Mouse (Mus musculus) MEL (cell line): ENCODE measurements at regions not wholly inside any gene's neighbourhood (a gene's known extent, or its start where the extent isn't known, plus 50 kb on each side); places are given as distances from the start of the nearest gene placed in this dataset.

ENCODE experiments used
- DNase-seq: peaks from one replicate; pipeline ENCODE4 v3.0.0; 2011; ENCODE audit warnings: low read depth, low spot score
- H3K27ac ChIP-seq: 2 replicates; pipeline ENCODE4 v1.5.1; 2012; ENCODE audit warnings: low read depth, mild to moderate bottlenecking, control low read depth, low read length, moderate library complexity; ENCODE audit not compliant: control insufficient read depth
- H3K27me3 ChIP-seq, 2 experiments: fragments of 150-350 bp in 1 of 2; sonication (generic) in 1 of 2; 2 replicates each; pipeline ENCODE4 v1.6.1; 2012; ENCODE audit warnings: low read length in 2 of 2, mild to moderate bottlenecking in 2 of 2, improper control_type of control experiment in 1 of 2, moderate library complexity in 1 of 2; ENCODE audit not compliant: insufficient read depth in 2 of 2, control insufficient read depth in 1 of 2
- H3K36me3 ChIP-seq, 2 experiments: 2 replicates each; pipeline ENCODE4 v1.6.1; 2012 to 2014; ENCODE audit warnings: low read length in 2 of 2, improper control_type of control experiment in 1 of 2, inconsistent platforms in 1 of 2, mild to moderate bottlenecking in 1 of 2; ENCODE audit not compliant: insufficient read depth in 2 of 2, control insufficient read depth in 1 of 2
- H3K4me1 ChIP-seq, 2 experiments: fragments of 150-350 bp in 1 of 2; sonication (generic) in 1 of 2; 2 replicates each; pipeline ENCODE4 v1.6.1; 2012; ENCODE audit warnings: low read length in 2 of 2, improper control_type of control experiment in 1 of 2, mild to moderate bottlenecking in 1 of 2; ENCODE audit not compliant: insufficient read depth in 2 of 2, control insufficient read depth in 1 of 2
- H3K4me3 ChIP-seq, 2 experiments: fragments of 150-350 bp in 1 of 2; sonication (generic) in 1 of 2; 2 replicates each; pipeline ENCODE4 v1.5.1; 2012; ENCODE audit warnings: low read depth in 2 of 2, low read length in 2 of 2, mild to moderate bottlenecking in 2 of 2, moderate library complexity in 2 of 2, control low read depth in 1 of 2, improper control_type of control experiment in 1 of 2; ENCODE audit not compliant: control insufficient read depth in 1 of 2, insufficient read depth in 1 of 2
- H3K79me2 ChIP-seq: 2 replicates; pipeline ENCODE4 v1.6.1; 2012; ENCODE audit warnings: mild to moderate bottlenecking, low read length, moderate library complexity; ENCODE audit not compliant: control insufficient read depth, poor library complexity, insufficient read depth
- H3K9ac ChIP-seq: 2 replicates; pipeline ENCODE4 v1.6.1; 2012; ENCODE audit warnings: low read depth, mild to moderate bottlenecking, control low read depth, low read length, moderate library complexity; ENCODE audit not compliant: control insufficient read depth, poor library complexity, severe bottlenecking
- H3K9me3 ChIP-seq: fragments of 150-350 bp; sonication (generic); replicated peaks from 2 replicates; pipeline ENCODE4 v1.6.1; 2012; ENCODE audit warnings: mild to moderate bottlenecking, low read length, improper control_type of control experiment, moderate library complexity; ENCODE audit not compliant: insufficient read depth
- CTCF ChIP-seq, 3 experiments: IDR thresholded peaks in 2 of 3; conservative IDR thresholded peaks in 1 of 3; 2 replicates each; pipeline ENCODE4 v1.5.1; 2011 to 2012; ENCODE audit warnings: low read length in 3 of 3, low read depth in 2 of 3, mild to moderate bottlenecking in 2 of 3, improper control_type of control experiment in 1 of 3, inconsistent platforms in 1 of 3, mixed read lengths in 1 of 3, moderate library complexity in 1 of 3; ENCODE audit not compliant: control insufficient read depth in 1 of 3, insufficient read depth in 1 of 3, poor library complexity in 1 of 3, severe bottlenecking in 1 of 3
- E2F4 ChIP-seq: IDR thresholded peaks from 2 replicates; pipeline ENCODE4 v1.6.1; 2011; ENCODE audit warnings: low read depth, low read length, improper control_type of control experiment, borderline replicate concordance
- GABPA ChIP-seq: IDR thresholded peaks from 2 replicates; pipeline ENCODE4 v1.6.1; 2012; ENCODE audit warnings: low read depth, mild to moderate bottlenecking, inconsistent platforms, low read length, improper control_type of control experiment, moderate library complexity
- HCFC1 ChIP-seq: IDR thresholded peaks from 2 replicates; pipeline ENCODE4 v1.6.1; 2012; ENCODE audit warnings: low read depth, mild to moderate bottlenecking, inconsistent platforms, low read length, improper control_type of control experiment, moderate library complexity
- JUND ChIP-seq: IDR thresholded peaks from 2 replicates; pipeline ENCODE4 v1.6.1; 2011; ENCODE audit warnings: low read depth, mild to moderate bottlenecking, improper control_type of control experiment, low read length
- KAT2A ChIP-seq: conservative IDR thresholded peaks from 2 replicates; pipeline ENCODE4 v1.6.1; 2012; ENCODE audit warnings: low read depth, low read length, improper control_type of control experiment, inconsistent platforms
- MAX ChIP-seq: IDR thresholded peaks from 2 replicates; pipeline ENCODE4 v1.6.1; 2011; ENCODE audit warnings: low read length, improper control_type of control experiment
- MXI1 ChIP-seq: IDR thresholded peaks from 2 replicates; pipeline ENCODE4 v1.6.1; 2011; ENCODE audit warnings: mild to moderate bottlenecking, low read depth, low read length, improper control_type of control experiment
- MYC ChIP-seq: IDR thresholded peaks from 2 replicates; pipeline ENCODE4 v1.6.1; 2011; ENCODE audit warnings: low read depth, mild to moderate bottlenecking, low read length, improper control_type of control experiment, moderate library complexity
- NELFE ChIP-seq: IDR thresholded peaks from 2 replicates; pipeline ENCODE4 v1.6.1; 2011; ENCODE audit warnings: low read depth, low read length, improper control_type of control experiment
- NRF1 ChIP-seq: IDR thresholded peaks from 2 replicates; pipeline ENCODE4 v1.6.1; 2014; ENCODE audit warnings: low read depth, mild to moderate bottlenecking, inconsistent platforms, low read length, improper control_type of control experiment, moderate library complexity; ENCODE audit not compliant: poor library complexity, insufficient read depth, severe bottlenecking
- POLR2AphosphoS2 ChIP-seq: IDR thresholded peaks from 2 replicates; pipeline ENCODE4 v1.6.1; 2011; ENCODE audit warnings: low read length, improper control_type of control experiment
- USF1 ChIP-seq: IDR thresholded peaks from 2 replicates; pipeline ENCODE4 v1.6.1; 2014; ENCODE audit warnings: low read depth, mild to moderate bottlenecking, inconsistent platforms, low read length, improper control_type of control experiment, moderate library complexity
- USF2 ChIP-seq, 2 experiments: IDR thresholded peaks; 2 replicates each; pipeline ENCODE4 v1.6.1; 2011 to 2012; ENCODE audit warnings: improper control_type of control experiment in 2 of 2, low read length in 2 of 2, borderline replicate concordance in 1 of 2, inconsistent platforms in 1 of 2, low read depth in 1 of 2, mild to moderate bottlenecking in 1 of 2; ENCODE audit not compliant: insufficient read depth in 1 of 2
- ZMIZ1 ChIP-seq: IDR thresholded peaks from 2 replicates; pipeline ENCODE4 v1.6.1; 2012; ENCODE audit warnings: low read depth, mild to moderate bottlenecking, inconsistent platforms, low read length, improper control_type of control experiment, moderate library complexity
- ZNF384 ChIP-seq: IDR thresholded peaks from 2 replicates; pipeline ENCODE4 v1.6.1; 2012; ENCODE audit warnings: low read depth, mild to moderate bottlenecking, inconsistent platforms, low read length, improper control_type of control experiment

DNA sequence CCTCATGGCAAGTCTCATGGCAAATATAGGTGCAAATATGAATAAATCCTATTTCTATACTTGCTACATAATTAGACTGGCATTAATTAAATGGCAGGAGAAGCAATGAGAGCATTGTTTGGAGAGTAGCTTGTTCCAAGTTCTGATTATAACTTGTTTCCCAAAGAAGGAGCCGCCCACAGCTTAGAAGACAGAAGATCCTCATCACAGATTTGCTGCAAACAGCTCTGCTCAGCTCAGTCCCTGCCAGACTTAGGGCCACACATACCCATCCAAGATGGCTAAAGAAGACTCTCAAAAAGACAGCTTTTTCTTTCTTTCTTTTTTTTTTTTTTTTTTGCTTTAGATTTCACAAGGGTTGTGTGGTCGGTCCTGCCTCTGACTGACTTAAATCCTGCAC is 377.4 kb upstream of the Mef2c start:
- H3K9me3 ChIP-seq = no peaks in the 10 kb centered on the region
- no peak for TF ChIP-seq MXI1
- TF ChIP-seq KAT2A = no peak
- no peak for TF ChIP-seq USF2 (IDR thresholded peaks at IDR 0.05; ENCODE audit: borderline replicate concordance in 1 of 2, insufficient read depth in 1 of 2, low read depth in 1 of 2, low read length in 2 of 2)
- no peak for TF ChIP-seq ZMIZ1
- TF ChIP-seq NRF1 = no peak
- no peak for TF ChIP-seq MAX
- no peak for TF ChIP-seq HCFC1
- no peak for TF ChIP-seq GABPA
- TF ChIP-seq MYC = no peak
- no peak for TF ChIP-seq CTCF (IDR thresholded peaks at IDR 0.05 in 2 of 3, conservative IDR thresholded peaks at IDR 0.05 in 1 of 3; ENCODE audit: control insufficient read depth in 1 of 3, insufficient read depth in 1 of 3, low read depth in 2 of 3, low read length in 3 of 3, poor library complexity in 1 of 3, severe bottlenecking in 1 of 3)
- no peak for TF ChIP-seq USF1
- peaks cover 0 to 4% of the 10 kb centered on the region in 2 experiments; a peak in 1 of 4 replicates for H3K4me1 ChIP-seq
- no peak for DNase-seq
- no peak overlapping the region for H3K27ac ChIP-seq
- no peaks in the 10 kb centered on the region for H3K79me2 ChIP-seq
- H3K4me3 ChIP-seq = no peak overlapping the region
- no peaks in the 10 kb centered on the region for H3K36me3 ChIP-seq
- H3K27me3 ChIP-seq = no peaks in the 10 kb centered on the region
- no peak overlapping the region for H3K9ac ChIP-seq

DNA sequence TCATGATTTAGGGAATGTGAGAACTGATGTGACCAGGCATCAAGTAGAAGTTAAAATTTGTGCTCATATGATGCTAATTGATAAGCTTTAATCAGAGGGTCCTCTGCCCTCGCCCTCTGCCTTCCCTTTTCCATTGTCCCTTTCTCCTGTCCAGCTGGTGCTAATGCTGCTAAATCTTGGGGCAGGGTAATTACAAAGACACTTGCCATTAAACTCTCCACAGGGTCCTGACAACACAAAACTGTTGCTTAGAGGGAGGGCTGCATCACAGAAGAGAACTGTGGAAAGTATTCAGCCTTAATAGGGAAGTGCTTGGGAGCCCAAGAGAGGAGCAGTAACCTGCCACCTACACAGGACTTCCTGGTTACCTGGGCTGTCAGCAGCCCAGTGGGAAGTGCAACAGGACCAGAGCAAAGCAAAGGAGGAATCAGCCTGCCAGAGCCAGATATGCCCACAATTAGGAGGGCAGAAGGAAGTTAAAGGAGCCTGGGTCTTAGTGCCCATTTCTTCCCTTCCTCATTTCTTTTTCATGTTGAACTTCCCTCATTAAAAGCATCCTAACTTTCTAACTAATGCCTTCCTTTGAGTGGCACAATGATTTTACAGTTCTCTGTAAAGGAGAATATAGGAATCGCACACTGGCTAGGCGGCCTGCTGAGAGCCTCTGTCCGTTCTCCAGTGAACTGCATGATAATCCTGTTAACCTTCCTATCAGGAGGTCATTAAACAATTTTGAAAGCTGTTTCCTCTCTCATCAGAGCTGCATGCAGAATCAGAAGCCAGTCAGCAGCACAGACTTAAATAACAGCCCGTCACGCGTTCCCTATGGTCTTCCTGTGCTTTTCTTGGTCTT is 372.5 kb upstream of the Mef2c start:
- no peak overlapping the region for H3K9ac ChIP-seq
- H3K27ac ChIP-seq = no peak overlapping the region
- no peaks in the 10 kb centered on the region for H3K79me2 ChIP-seq
- H3K4me3 ChIP-seq = no peak overlapping the region
- no peaks in the 10 kb centered on the region for H3K36me3 ChIP-seq
- TF ChIP-seq POLR2AphosphoS2 (no peak), NELFE (no peak), JUND (no peak), ZNF384 (no peak), E2F4 (no peak)
- peak; percentile 5 for DNase-seq
- peaks cover 0 to 4% of the 10 kb centered on the region in 2 experiments; a peak in 1 of 4 replicates for H3K4me1 ChIP-seq
- no peaks in the 10 kb centered on the region for H3K9me3 ChIP-seq
- no peaks in the 10 kb centered on the region for H3K27me3 ChIP-seq
